Comparison of ENCODE assay signal across 13 mouse cellular contexts in genomic region chr1:186354072-186354471, GRCm38 (mm10).
"Had no signal": no experiment of that assay in that cellular context is flagged by ENCODE, and none has a peak within 500 bp of the region (broad histone marks: within the 10 kb centered on the region; RNA-seq: fewer than 3 reads in every experiment).

No protein-coding gene starts in this region.

- H3K36me3 ChIP-seq: midbrain, embryonic 12.5 days; neural tube, embryonic 12.5 days had no signal

- H3K9ac ChIP-seq: liver, embryonic 14.5 days; lung, embryonic 14.5 days; midbrain, embryonic 12.5 days; neural tube, embryonic 12.5 days had no signal

- H3K27me3 ChIP-seq: midbrain, embryonic 12.5 days; neural tube, embryonic 12.5 days had no signal

- DNase-seq: lung, adult 18-20 months; lung, embryonic 14.5 days; lung, postnatal 10 days; lung, postnatal 4 days; midbrain, embryonic 14.5 days; right cerebral cortex, postnatal 14 days; thymus, adult 18-20 months; thymus, postnatal 14 days; thymus, postnatal 36 days had no signal

- ATAC-seq: midbrain, embryonic 16.5 days had no signal

- H3K4me1 ChIP-seq: midbrain, embryonic 12.5 days; neural tube, embryonic 12.5 days had no signal

- H3K4me3 ChIP-seq: midbrain, embryonic 12.5 days; neural tube, embryonic 12.5 days had no signal

- H3K27ac ChIP-seq: liver, embryonic 14.5 days; midbrain, embryonic 12.5 days; neural tube, embryonic 12.5 days had no signal

- H3K9me3 ChIP-seq: neural tube, embryonic 12.5 days had no signal

- H3K4me2 ChIP-seq: lung, embryonic 14.5 days; midbrain, embryonic 12.5 days; neural tube, embryonic 12.5 days had no signal
